24 mouse cellular contexts compared by ENCODE assay signal in the genomic region with DNA sequence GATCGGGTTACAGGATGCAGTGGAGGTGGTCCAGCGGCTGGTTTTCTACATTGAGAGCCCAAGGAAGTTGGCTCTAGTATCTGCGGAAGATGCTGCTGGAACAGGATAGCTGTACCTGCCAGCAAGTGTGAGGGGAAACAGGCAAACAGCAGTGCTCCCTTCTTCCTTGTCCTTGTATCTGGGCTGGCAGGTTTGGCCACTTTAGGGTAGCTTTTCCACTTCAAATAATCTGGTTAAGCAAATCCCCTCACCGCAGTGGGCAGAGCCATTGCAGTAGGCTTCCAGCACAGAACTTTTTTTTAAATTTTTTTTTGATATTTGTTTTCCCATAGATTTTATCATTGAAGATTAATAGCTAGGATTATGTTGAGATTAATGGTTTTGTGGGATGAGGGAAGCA. TPM values are rescaled to one million over a fixed set of nuclear protein-coding genes. Genes with fewer than 3 reads are reported as not detected.
DNase-seq lines count a peak whose midpoint lies in the region; ATAC-seq and TF ChIP-seq lines count a peak whose summit lies in the region.
"Had no signal": no experiment of that assay in that cellular context is flagged by ENCODE, and none has a peak within 500 bp of the region (broad histone marks: within the 10 kb centered on the region; RNA-seq: fewer than 3 reads in every experiment).

No protein-coding gene starts in this region.

- H3K27me3 ChIP-seq in liver, embryonic 12.5 days (replicated peaks): no peaks in the 10 kb centered on the region
- H3K27me3 ChIP-seq in lung, embryonic 14.5 days (ENCODE audit: insufficient read depth, low read length): no peaks in the 10 kb centered on the region
- H3K27me3 ChIP-seq in lung, postnatal 0 days (replicated peaks; ENCODE audit: insufficient read depth, low read length): no peaks in the 10 kb centered on the region
- H3K27me3 ChIP-seq: embryonic facial prominence, embryonic 15.5 days; hindbrain, embryonic 12.5 days; hindbrain, embryonic 15.5 days had no signal

- no peak for TF ChIP-seq POLR2A in lung, adult 2 months (IDR thresholded peaks at IDR 0.05; ENCODE audit: borderline replicate concordance, extremely low read depth, low read depth, low read length)

- peaks cover 96% of the 10 kb centered on the region for H3K36me3 ChIP-seq in liver, embryonic 12.5 days
- H3K36me3 ChIP-seq in lung, embryonic 14.5 days (ENCODE audit: insufficient read depth): peaks cover 58% of the 10 kb centered on the region
- H3K36me3 ChIP-seq in lung, postnatal 0 days (ENCODE audit: insufficient read depth, low read length): peaks cover 21% of the 10 kb centered on the region; the same call in 1 of the 2 replicates

- H3K4me3 ChIP-seq in liver, embryonic 12.5 days: no peak overlapping the region
- no peak overlapping the region for H3K4me3 ChIP-seq in lung, embryonic 14.5 days (ENCODE audit: low read depth, low read length)
- H3K4me3 ChIP-seq in lung, adult 2 months (replicated peaks; ENCODE audit: extremely low read depth, low read depth, low read length): no peak overlapping the region
- no peak overlapping the region for H3K4me3 ChIP-seq in lung, postnatal 0 days (ENCODE audit: low read depth, low read length)
- H3K4me3 ChIP-seq: embryonic facial prominence, embryonic 15.5 days; gastrocnemius, adult 2 months; heart, adult 2 months; hindbrain, embryonic 12.5 days; hindbrain, embryonic 15.5 days had no signal

- peaks cover 73% of the 10 kb centered on the region for H3K4me1 ChIP-seq in liver, embryonic 12.5 days
- H3K4me1 ChIP-seq in lung, embryonic 14.5 days (ENCODE audit: insufficient read depth): no peaks in the 10 kb centered on the region
- H3K4me1 ChIP-seq in lung, adult 2 months (ENCODE audit: control insufficient read depth, insufficient read depth, low read length): peaks cover 5% of the 10 kb centered on the region
- H3K4me1 ChIP-seq in lung, postnatal 0 days (ENCODE audit: insufficient read depth, low read depth, low read length): no peaks in the 10 kb centered on the region
- H3K4me1 ChIP-seq: hindbrain, embryonic 12.5 days had no signal

- H3K9me3 ChIP-seq in liver, embryonic 12.5 days (replicated peaks): no peaks in the 10 kb centered on the region
- no peaks in the 10 kb centered on the region for H3K9me3 ChIP-seq in lung, embryonic 14.5 days (ENCODE audit: low read depth, low read length)
- no peaks in the 10 kb centered on the region for H3K9me3 ChIP-seq in lung, postnatal 0 days (ENCODE audit: low read length)
- H3K9me3 ChIP-seq: embryonic facial prominence, embryonic 15.5 days; hindbrain, embryonic 12.5 days; hindbrain, embryonic 15.5 days had no signal

- no peak overlapping the region for H3K9ac ChIP-seq in liver, embryonic 12.5 days
- no peak overlapping the region for H3K9ac ChIP-seq in lung, embryonic 14.5 days
- H3K9ac ChIP-seq in lung, postnatal 0 days (replicated peaks; ENCODE audit: low read depth): no peak overlapping the region
- H3K9ac ChIP-seq: embryonic facial prominence, embryonic 15.5 days; forebrain, postnatal 0 days; hindbrain, embryonic 12.5 days; hindbrain, embryonic 15.5 days had no signal

- 91% methylated on average over 4 of the region's 4 CpGs for WGBS in liver, embryonic 12.5 days (ENCODE audit: insufficient replicate concordance)
- 64% methylated on average over 4 of the region's 4 CpGs for WGBS in lung, embryonic 14.5 days
- WGBS in lung, adult 2 months: 55% methylated on average over 4 of the region's 4 CpGs
- WGBS in lung, postnatal 0 days: 44% methylated on average over 4 of the region's 4 CpGs

- H3K27ac ChIP-seq in liver, embryonic 12.5 days: peak overlapping the region; percentile 56
- no peak overlapping the region for H3K27ac ChIP-seq in lung, embryonic 14.5 days (ENCODE audit: low read depth)
- peak overlapping the region; percentile 33; the same call in 1 of the 2 replicates for H3K27ac ChIP-seq in lung, postnatal 0 days (ENCODE audit: low read length)
- H3K27ac ChIP-seq: embryonic facial prominence, embryonic 15.5 days; gastrocnemius, adult 2 months; heart, adult 2 months; hindbrain, embryonic 12.5 days; hindbrain, embryonic 15.5 days had no signal

- no peak overlapping the region for H3K4me2 ChIP-seq in liver, embryonic 12.5 days
- no peak overlapping the region for H3K4me2 ChIP-seq in lung, embryonic 14.5 days
- H3K4me2 ChIP-seq in lung, postnatal 0 days (replicated peaks; ENCODE audit: low read depth, low read length): no peak overlapping the region
- H3K4me2 ChIP-seq: embryonic facial prominence, embryonic 15.5 days; heart, embryonic 11.5 days; hindbrain, embryonic 12.5 days; hindbrain, embryonic 15.5 days had no signal

- TF ChIP-seq CTCF in lung, embryonic 14.5 days (IDR thresholded peaks at IDR 0.05; ENCODE audit: low read depth): no peak
- no peak for TF ChIP-seq CTCF in lung, adult 2 months (IDR thresholded peaks at IDR 0.05; ENCODE audit: insufficient read depth, low read length)
- no peak for TF ChIP-seq CTCF in lung, postnatal 0 days (IDR thresholded peaks at IDR 0.05)

- peak; percentile 44; the same call in 1 of the 2 replicates for TF ChIP-seq EP300 in lung, postnatal 0 days (IDR thresholded peaks at IDR 0.05)

- ATAC-seq in liver, embryonic 12.5 days: no peak
- ATAC-seq in lung, embryonic 14.5 days (ENCODE audit: insufficient read depth): no peak
- ATAC-seq in lung, postnatal 0 days: peak; percentile 40; the same call in 1 of the 2 replicates
- ATAC-seq: CD4-positive, CD25-positive, alpha-beta regulatory T cell, adult 4 months; forebrain, embryonic 14.5 days; forebrain, postnatal 0 days had no signal

- DNase-seq in liver: no peak
- peak; percentile 30 for DNase-seq in lung, embryonic 14.5 days
- DNase-seq in lung, adult 2 months: no peak
- peak; percentile 70 for DNase-seq in lung, postnatal 0 days (ENCODE audit: low spot score)
- peak; percentile 65 for DNase-seq in lung, postnatal 25 days (ENCODE audit: low spot score)
- no peak for DNase-seq in thymus, postnatal 4 days
- DNase-seq in thymus, postnatal 25 days: no peak
- DNase-seq: adrenal gland, adult 2 months; adrenal gland, postnatal 14 days; cerebellum, adult 11 months; cerebellum, adult 2 months; cerebellum, adult 9-11 months; cerebellum, postnatal 25 days; forebrain, postnatal 0 days; gastrocnemius, adult 2 months; gastrocnemius, postnatal 14 days; heart, adult 2 months had no signal

RNA-seq across cellular contexts. Expression of gene Rnf145, which starts 12.9 kb away (rescaled TPM):
- 64.7 and 71.1 TPM in 2 replicates for polyA plus RNA-seq in liver, embryonic 12.5 days (2016; fragmentation: Nextera tagmentation; extraction: Ambion mirVana)
- 85.7 and 89.5 TPM in 2 replicates for polyA plus RNA-seq in lung, embryonic 14.5 days (2014; fragmentation: Nextera tagmentation; extraction: Ambion mirVana)
- 104 and 266 TPM in 2 replicates for polyA plus RNA-seq in lung, adult 2 months (2012; rRNA removed)
- 71.9 and 79.9 TPM in 2 replicates for polyA plus RNA-seq in lung, postnatal 0 days (2015; fragmentation: Nextera tagmentation; extraction: Ambion mirVana)

Comparison
In these comparisons a context has a peak if more than half of its experiments do, and no peak if none do; other contexts are left out.
1. DNase-seq: peak in lung, embryonic 14.5 days (single experiment), lung, postnatal 0 days (single experiment) and lung, postnatal 25 days (single experiment); none in liver (single experiment), lung, adult 2 months (single experiment), thymus, postnatal 4 days (single experiment) and thymus, postnatal 25 days (single experiment).